Mouse (Mus musculus) spleen, postnatal 14 days (tissue): Measurements from ENCODE around the gene Atxn10.
A peak's percentile ranks its signal among the peaks of the same experiment; 100 is the strongest.

Source experiments
- DNase-seq, 2 experiments: peaks; one replicate each; pipeline ENCODE4 v3.0.0; 2021 to 2022; ENCODE audit warnings: low spot score in 2 of 2

The Atxn10 gene

GRCm38 (mm10) chr15:85474697-85475096 is 138.7 kb downstream of the Atxn10 start:
- no peak for DNase-seq

- DNase-seq, result peak; percentile 25 to 52
These were observed 141.5 kb downstream of the Atxn10 start for GRCm38 (mm10) chr15:85477584-85477983.

DNA sequence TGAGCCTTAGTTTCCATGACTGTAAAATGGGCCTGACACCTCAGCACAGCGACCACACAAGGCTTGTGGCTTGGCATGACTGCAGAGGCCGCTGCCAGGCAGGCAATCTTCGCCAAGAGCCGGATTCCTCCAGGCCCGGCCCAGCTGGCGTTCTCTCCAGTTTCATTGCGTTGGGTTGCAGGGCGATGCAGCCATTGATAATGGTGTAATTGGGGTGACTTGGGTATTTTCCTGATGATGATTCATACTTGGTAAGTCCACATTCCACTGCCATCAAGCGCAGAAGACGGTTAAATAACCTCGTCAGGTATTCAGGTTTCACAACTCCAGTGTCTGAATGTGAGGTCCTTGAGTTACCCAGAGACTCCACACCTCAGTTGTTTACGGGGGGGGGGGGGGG is 143.3 kb downstream of the Atxn10 start:
- no peak for DNase-seq

GRCm38 (mm10) chr15:85479919-85480318 is 143.9 kb downstream of the Atxn10 start:
- DNase-seq, result no peak

DNA sequence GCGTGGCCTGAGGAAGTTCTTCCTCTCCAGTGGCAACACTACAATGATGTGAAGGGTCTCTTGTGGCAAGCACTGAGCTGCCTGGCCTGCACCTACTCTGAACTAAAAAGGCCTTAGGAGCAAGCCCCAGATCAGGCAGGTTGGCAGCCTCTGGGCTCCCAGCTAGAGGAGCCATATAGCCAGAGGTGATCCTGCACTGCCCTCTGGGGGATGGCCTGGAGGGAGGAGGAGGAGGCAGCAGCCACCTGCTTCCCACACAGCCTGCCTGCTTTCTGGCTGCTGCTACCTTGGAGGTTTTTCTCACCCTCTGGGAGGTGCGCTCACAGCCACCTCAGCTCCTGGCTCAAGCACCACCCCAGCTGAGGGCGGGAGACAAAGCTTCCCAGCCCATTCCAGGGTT is 144.6 kb downstream of the Atxn10 start:
- DNase-seq, result no peak

DNA sequence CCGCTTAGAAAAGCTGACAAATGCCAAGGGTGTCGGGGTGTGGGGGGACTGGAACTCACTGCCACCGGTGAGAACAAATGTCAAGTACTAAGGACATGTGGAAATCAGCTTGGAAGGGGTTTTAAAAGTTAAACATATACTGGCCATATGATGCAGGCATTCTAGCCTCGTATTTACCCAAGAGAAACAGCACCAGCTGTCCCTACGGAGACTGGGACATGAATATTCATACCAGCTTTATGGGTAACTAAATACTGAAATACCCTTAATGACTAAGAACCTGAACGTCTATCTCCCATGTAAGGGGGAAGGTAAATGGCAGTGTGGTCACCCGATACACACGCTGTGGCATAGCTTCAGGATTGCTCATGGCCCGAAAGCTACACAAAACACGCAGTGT is 152.9 kb downstream of the Atxn10 start:
- no peak for DNase-seq

DNA sequence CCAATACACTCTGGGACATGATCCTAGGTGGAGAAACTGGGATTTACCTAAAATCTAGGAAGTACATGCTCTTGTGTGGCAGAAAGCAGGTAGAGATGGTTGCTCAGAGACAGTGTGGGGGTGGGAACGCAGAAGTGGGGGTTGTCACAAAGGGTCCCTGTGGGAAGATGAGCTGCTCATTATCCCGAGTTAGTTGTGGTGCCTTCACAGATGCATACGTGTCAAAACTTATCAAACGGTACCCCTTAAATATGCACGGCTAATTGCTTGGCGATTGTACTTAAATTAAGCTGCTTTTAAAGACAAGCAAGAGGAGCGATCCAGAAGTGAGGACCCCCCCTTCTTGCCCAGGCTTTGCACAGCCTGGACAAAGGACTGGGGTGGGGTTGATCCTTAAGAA is 153.7 kb downstream of the Atxn10 start:
- no peak for DNase-seq

GRCm38 (mm10) chr15:85494163-85494621 is 158.1 kb downstream of the Atxn10 start:
- no peak for DNase-seq

- no peak for DNase-seq
These were observed 161.5 kb downstream of the Atxn10 start for GRCm38 (mm10) chr15:85497548-85497947.

DNA sequence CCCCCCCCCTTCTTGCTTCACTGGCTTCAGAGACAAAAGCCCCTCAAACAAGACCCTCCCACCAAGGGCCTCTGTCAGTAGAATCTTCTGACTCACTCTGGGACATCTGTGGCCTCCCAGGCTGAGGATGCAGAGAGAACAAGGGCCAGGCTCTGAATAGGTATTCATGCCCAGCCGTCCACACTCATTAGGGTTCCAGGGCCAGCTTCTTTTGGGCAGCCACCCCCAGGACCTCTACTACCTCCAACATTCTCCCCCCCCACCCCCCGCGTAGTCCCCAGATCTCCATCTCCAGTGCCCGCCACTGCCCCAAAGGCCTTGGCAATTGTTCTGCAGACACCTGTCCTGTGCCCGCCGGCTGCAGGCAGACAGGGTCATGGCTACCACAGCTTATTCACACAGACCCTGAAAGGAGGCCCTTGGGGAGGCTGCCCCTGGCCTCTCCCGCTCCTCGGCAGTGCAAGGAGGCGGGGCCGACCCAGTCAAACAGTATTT is 162.0 kb downstream of the Atxn10 start:
- DNase-seq, result no peak

DNA sequence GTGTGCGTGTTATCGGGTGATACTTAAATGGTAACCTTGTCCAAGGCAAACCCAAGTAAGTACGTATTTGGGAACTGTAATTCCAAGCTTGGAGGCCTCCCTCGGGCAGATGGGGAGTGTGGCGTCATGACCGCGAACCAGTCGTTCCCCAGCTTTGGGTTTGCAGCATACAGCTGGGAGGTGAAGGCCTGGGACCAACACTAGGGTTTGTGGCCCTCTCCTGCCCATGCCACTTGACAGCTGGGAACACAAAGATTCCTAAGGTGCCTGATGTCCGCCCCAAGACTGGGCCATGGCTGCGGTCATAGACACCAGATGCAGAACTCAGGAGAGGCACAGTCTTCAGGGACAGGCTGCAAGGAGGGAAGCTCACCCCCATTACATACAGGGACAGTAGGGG is 164.2 kb downstream of the Atxn10 start:
- DNase-seq, result no peak

GRCm38 (mm10) chr15:85503127-85503526 is 167.1 kb downstream of the Atxn10 start, which contains the start of gene 7530416G11Rik:
TSS of gene 7530416G11Rik (minus strand) at chr15:85503227.
- no peak for DNase-seq

- DNase-seq, result no peak
These were observed 169.3 kb downstream of the Atxn10 start for GRCm38 (mm10) chr15:85505118-85505925.

- DNase-seq, result no peak
These were observed 170.6 kb downstream of the Atxn10 start for GRCm38 (mm10) chr15:85506680-85507079.

DNA sequence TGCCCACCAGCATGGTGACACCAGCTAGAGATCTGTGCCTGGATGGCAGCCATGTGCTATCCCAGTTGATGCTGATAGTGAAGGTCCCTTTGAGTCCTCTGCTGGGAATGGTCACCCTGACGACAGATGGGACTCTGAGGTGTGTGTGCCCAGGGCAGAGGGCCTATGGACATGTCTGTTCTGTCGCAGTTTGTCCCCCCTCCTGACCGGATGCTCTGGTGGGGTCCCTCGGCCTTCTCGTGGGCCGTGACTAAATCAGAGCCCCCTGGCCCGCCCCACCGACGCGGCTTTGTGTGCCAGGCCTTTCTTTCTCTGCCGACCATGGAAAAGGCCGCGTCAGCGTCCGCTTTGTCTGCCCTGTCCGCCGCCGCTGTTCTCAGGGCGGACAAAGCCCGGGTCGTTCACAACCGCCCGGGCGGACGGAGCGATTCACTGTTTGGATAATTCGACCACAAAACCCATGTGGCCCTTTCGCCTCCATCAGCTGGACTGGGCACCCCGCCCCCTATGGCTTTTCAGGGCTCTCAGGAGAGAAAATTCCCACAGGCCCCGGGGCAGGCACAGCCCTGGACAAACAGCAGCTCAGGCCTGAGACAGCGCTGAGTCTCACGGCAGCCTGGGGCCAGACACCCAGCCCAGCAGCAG is 171.4 kb downstream of the Atxn10 start:
- no peak for DNase-seq
